Mouse (Mus musculus) spleen, adult 2 months (tissue): ENCODE results near the gene Sfta2.

ENCODE experiments used
- CTCF ChIP-seq: fragments of 200-500 bp; IDR thresholded peaks from 2 replicates; pipeline ENCODE4 v1.5.1; 2011; ENCODE audit warnings: mild to moderate bottlenecking, inconsistent platforms; ENCODE audit not compliant: insufficient read depth, insufficient read length, insufficient replicate concordance; ENCODE audit errors: extremely low read depth
- POLR2A ChIP-seq: fragments of 200-500 bp; IDR thresholded peaks from 2 replicates; pipeline ENCODE4 v1.6.1; 2011; ENCODE audit warnings: low read depth, low read length, inconsistent platforms

GRCm38 (mm10) chr17:35557351-35557750, 44.0 kb upstream of the Sfta2 start:
- TF ChIP-seq CTCF (no peak), POLR2A (no peak)
